Mouse (Mus musculus): ENCODE results near the gene Stard13. TPM values are rescaled to one million over a fixed set of nuclear protein-coding genes. Genes with fewer than 3 reads are reported as not detected.

Stard13 gene
- polyA plus RNA-seq, 1 experiment, result 1.4 TPM

DNA sequence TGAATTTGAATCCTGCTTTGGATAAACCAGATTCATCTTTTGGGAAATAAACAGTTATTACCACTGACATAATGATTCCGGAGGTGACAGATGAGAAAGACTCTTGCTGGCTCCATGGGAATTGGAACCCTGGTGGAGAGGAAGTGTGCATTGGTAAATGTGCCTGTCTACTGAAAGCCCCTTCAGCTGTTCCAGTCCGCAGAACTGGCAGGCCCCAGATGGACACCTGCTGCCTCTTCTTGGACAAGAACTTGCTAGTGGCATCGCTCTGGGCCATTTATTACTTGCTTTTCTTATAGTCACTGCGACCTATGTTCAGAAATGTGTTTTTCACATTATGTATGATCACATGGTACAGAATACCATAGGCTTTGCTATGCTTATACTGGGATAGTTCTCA is 3.2 kb downstream of the Stard13 start:
- Histone ChIP-seq H3K27me3 (ENCODE audit: control insufficient read depth, insufficient read depth, low read length) (peaks cover 8% of the 10 kb centered on the region), H3K36me3 (ENCODE audit: control insufficient read depth, insufficient read depth, low read length) (no peaks in the 10 kb centered on the region), H3K27ac (ENCODE audit: insufficient read depth, low read length) (no peak overlapping the region), H3K4me3 (ENCODE audit: extremely low read depth, insufficient read depth, insufficient read length) (no peak overlapping the region), H3K4me1 (ENCODE audit: control insufficient read depth, insufficient read depth, insufficient read length) (no peaks in the 10 kb centered on the region)
- DNase-seq (ENCODE audit: low read depth in 1 of 2, low spot score in 2 of 2), result no peak
- no peak for TF ChIP-seq POLR2A (IDR thresholded peaks at IDR 0.05; ENCODE audit: low read depth, low read length)
- 92% methylated on average over 4 of the region's 4 CpGs for WGBS

DNA sequence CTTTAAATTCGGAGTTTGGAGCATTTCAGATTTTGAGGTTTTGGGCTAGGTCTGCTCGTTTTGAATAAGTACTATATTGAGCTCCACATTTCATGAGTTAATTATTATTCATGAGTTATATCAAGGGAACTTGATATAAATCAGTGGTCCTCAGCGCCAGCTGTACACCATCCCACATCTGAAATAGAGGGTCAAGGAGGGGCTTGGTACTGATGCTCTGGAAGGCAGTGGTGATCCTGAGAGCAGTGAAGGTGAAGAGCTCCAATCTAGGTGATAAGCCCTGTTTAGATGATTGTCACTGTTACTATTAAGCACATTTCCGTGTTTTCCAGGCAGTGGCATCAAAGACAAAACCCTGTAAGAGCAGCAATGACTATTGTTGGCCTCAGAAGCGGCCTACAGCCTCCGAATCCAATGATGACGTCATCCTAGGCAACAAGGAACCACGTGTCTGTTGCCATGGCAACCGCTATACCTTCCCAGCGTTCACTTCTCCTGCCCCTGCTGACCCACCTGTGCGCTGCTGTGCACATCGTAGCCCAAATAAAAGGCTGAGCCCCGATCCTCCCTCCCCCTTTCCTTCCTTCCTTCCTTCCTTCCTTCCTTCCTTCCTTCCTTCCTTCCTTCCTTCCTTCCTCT is 5.2 kb downstream of the Stard13 start:
- 84% methylated on average over 13 of the region's 13 CpGs for WGBS
- peaks cover 4% of the 10 kb centered on the region for H3K27me3 ChIP-seq (ENCODE audit: control insufficient read depth, insufficient read depth, low read length)
- no peak for TF ChIP-seq POLR2A (IDR thresholded peaks at IDR 0.05; ENCODE audit: low read depth, low read length)
- TF ChIP-seq CTCF (IDR thresholded peaks at IDR 0.05; ENCODE audit: extremely low read depth, insufficient read depth, insufficient read length, insufficient replicate concordance), result no peak
- H3K36me3 ChIP-seq (ENCODE audit: control insufficient read depth, insufficient read depth, low read length), result no peaks in the 10 kb centered on the region
- no peak overlapping the region for H3K27ac ChIP-seq (ENCODE audit: insufficient read depth, low read length)
- H3K4me3 ChIP-seq (ENCODE audit: extremely low read depth, insufficient read depth, insufficient read length), result no peak overlapping the region
- no peak for DNase-seq (ENCODE audit: low read depth in 1 of 2, low spot score in 2 of 2)
- no peaks in the 10 kb centered on the region for H3K4me1 ChIP-seq (ENCODE audit: control insufficient read depth, insufficient read depth, insufficient read length)

DNA sequence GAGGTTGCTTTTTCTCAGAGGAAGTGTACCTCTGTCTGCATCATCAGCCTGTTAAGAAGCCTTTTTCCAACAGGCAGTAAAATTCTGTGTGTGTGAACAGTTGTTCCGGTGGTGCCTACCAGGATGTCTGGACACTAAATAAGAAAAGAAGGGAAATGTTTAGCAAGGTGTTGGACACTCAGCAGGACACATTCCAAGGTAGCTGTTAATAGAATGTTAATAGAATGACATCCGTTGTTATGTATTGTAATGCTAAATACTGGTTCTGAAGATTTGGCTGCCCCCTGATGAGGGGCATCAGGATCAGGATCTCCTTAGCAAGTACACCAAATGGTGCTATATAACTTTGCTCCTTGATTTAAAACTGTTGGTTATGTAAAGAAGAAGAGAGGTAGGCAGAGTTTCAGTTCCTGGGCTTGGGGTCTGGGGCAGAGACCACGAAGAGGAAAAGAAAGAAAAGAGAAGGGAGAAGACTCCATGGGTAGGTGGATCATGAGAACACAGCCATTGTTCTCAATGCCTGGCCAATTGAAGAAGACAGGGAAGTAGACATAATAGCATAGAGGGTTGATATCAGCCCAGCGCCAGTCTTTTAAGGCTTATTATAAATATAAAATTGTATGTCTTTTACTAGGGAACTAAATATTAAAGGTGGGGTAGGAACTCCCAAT is 9.8 kb downstream of the Stard13 start:
- WGBS, result 76% methylated on average over 4 of the region's 4 CpGs
- no peaks in the 10 kb centered on the region for H3K27me3 ChIP-seq (ENCODE audit: control insufficient read depth, insufficient read depth, low read length)
- H3K4me3 ChIP-seq (ENCODE audit: extremely low read depth, insufficient read depth, insufficient read length), result no peak overlapping the region
- H3K27ac ChIP-seq (ENCODE audit: insufficient read depth, low read length), result no peak overlapping the region
- no peak for TF ChIP-seq CTCF (IDR thresholded peaks at IDR 0.05; ENCODE audit: extremely low read depth, insufficient read depth, insufficient read length, insufficient replicate concordance)
- TF ChIP-seq POLR2A (IDR thresholded peaks at IDR 0.05; ENCODE audit: low read depth, low read length), result no peak
- H3K36me3 ChIP-seq (ENCODE audit: control insufficient read depth, insufficient read depth, low read length), result no peaks in the 10 kb centered on the region
- DNase-seq (ENCODE audit: low read depth in 1 of 2, low spot score in 2 of 2), result no peak
- H3K4me1 ChIP-seq (ENCODE audit: control insufficient read depth, insufficient read depth, insufficient read length), result no peaks in the 10 kb centered on the region

DNA sequence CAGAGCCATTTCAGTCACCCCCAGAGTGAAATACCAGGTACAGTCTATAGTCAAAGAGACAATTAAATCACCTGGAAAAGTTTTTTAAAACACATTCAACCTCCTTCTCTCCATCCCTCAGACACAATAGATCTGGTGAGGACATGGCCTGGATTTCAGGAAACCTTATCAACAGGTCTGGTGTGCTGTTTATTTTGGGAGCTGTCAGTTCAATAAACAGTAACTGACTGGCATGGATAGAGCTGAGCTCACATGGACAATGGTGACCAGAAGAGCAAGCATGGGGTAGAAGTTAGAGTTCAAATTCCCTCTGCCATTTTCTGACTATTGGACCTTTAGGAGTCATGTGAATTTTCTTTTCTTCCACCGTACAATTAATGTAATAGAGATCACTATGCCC is 10.8 kb downstream of the Stard13 start:
- no peak for DNase-seq (ENCODE audit: low read depth in 1 of 2, low spot score in 2 of 2)
- TF ChIP-seq CTCF (IDR thresholded peaks at IDR 0.05; ENCODE audit: extremely low read depth, insufficient read depth, insufficient read length, insufficient replicate concordance) (no peak), POLR2A (IDR thresholded peaks at IDR 0.05; ENCODE audit: low read depth, low read length) (no peak)
- Histone ChIP-seq H3K4me3 (ENCODE audit: extremely low read depth, insufficient read depth, insufficient read length) (no peak overlapping the region), H3K27me3 (ENCODE audit: control insufficient read depth, insufficient read depth, low read length) (no peaks in the 10 kb centered on the region), H3K36me3 (ENCODE audit: control insufficient read depth, insufficient read depth, low read length) (no peaks in the 10 kb centered on the region), H3K27ac (ENCODE audit: insufficient read depth, low read length) (no peak overlapping the region), H3K4me1 (ENCODE audit: control insufficient read depth, insufficient read depth, insufficient read length) (no peaks in the 10 kb centered on the region)
- 83% methylated on average over 1 of the region's 1 CpGs for WGBS

DNA sequence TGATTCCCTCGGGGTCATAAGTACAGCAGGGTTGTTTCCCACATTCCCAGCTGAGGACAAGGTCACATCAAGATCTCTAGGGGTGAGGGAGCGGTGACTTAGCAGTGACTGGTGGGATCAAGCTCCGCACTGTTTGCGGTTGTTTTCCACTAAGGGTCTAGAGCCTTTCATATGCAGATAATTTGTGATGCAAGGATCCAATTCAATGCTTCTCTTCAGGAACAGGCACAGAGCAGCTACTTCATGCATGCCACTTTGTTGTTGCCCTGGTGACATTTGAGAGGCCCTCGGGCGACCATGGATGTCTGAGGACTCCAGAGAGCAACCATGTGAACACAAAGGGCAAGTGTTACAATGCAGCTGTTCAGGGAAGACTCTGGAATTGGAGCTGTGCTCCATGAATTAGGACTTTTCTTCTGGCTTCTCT is 14.9 kb downstream of the Stard13 start:
- H3K27ac ChIP-seq (ENCODE audit: insufficient read depth, low read length), result no peak overlapping the region
- no peaks in the 10 kb centered on the region for H3K36me3 ChIP-seq (ENCODE audit: control insufficient read depth, insufficient read depth, low read length)
- no peaks in the 10 kb centered on the region for H3K27me3 ChIP-seq (ENCODE audit: control insufficient read depth, insufficient read depth, low read length)
- WGBS, result 86% methylated on average over 6 of the region's 6 CpGs
- H3K4me3 ChIP-seq (ENCODE audit: extremely low read depth, insufficient read depth, insufficient read length), result no peak overlapping the region
- DNase-seq (ENCODE audit: low read depth in 1 of 2, low spot score in 2 of 2), result no peak
- TF ChIP-seq POLR2A (IDR thresholded peaks at IDR 0.05; ENCODE audit: low read depth, low read length) (no peak), CTCF (IDR thresholded peaks at IDR 0.05; ENCODE audit: extremely low read depth, insufficient read depth, insufficient read length, insufficient replicate concordance) (no peak)
- H3K4me1 ChIP-seq (ENCODE audit: control insufficient read depth, insufficient read depth, insufficient read length), result no peaks in the 10 kb centered on the region

DNA sequence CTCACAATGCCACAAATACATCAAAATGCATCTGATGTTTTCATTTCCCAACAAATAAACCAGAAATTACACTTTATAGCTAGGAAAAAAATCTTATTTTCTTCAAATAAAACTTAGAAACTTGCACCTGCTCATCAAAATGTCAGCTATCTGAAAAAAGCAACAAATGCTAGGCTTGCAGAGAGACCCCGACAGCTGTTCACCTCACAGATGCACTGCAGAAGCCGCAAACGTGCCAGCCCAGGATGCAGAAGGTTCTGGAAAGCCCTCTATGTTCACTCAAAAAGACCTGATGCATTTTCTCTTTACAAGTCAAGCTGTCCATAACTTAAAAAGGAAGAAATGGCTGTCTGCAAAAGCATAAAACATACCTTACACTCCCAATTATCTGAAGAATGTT is 20.5 kb downstream of the Stard13 start:
- 76% methylated on average over 3 of the region's 3 CpGs for WGBS
- H3K36me3 ChIP-seq (ENCODE audit: control insufficient read depth, insufficient read depth, low read length), result no peaks in the 10 kb centered on the region
- TF ChIP-seq POLR2A (IDR thresholded peaks at IDR 0.05; ENCODE audit: low read depth, low read length) (no peak), CTCF (IDR thresholded peaks at IDR 0.05; ENCODE audit: extremely low read depth, insufficient read depth, insufficient read length, insufficient replicate concordance) (no peak)

DNA sequence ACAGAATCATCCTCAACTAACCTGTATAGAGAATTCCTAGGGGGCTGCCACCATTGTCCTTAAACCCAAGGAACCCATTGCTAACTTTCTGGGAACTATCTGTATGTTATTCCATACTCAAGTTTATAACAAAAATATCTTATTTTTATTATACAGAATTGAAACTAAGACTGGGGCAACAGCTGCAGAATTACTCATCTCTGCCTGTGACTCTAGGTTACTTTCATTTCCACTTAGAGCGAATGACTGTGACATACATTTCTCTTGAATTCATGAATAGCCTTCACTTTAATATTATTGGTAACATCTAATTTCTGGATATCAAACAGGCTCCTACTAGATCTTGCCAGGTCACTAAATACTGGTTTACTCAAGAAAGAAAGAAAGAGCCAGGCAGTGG is 22.8 kb downstream of the Stard13 start:
- H3K27me3 ChIP-seq (ENCODE audit: control insufficient read depth, insufficient read depth, low read length), result no peaks in the 10 kb centered on the region
- WGBS, result 40% methylated on average over 1 of the region's 1 CpGs
- TF ChIP-seq POLR2A (IDR thresholded peaks at IDR 0.05; ENCODE audit: low read depth, low read length) (no peak), CTCF (IDR thresholded peaks at IDR 0.05; ENCODE audit: extremely low read depth, insufficient read depth, insufficient read length, insufficient replicate concordance) (no peak)
- H3K36me3 ChIP-seq (ENCODE audit: control insufficient read depth, insufficient read depth, low read length), result no peaks in the 10 kb centered on the region
- H3K27ac ChIP-seq (ENCODE audit: insufficient read depth, low read length), result no peak overlapping the region
- no peak overlapping the region for H3K4me3 ChIP-seq (ENCODE audit: extremely low read depth, insufficient read depth, insufficient read length)
- no peak for DNase-seq (ENCODE audit: low read depth in 1 of 2, low spot score in 2 of 2)
- H3K4me1 ChIP-seq (ENCODE audit: control insufficient read depth, insufficient read depth, insufficient read length), result 0 out of 2 replicates have a peak, but pooled peaks cover 2% of the 10 kb centered on the region

More for the DNA sequence above, 20.5 kb downstream of the Stard13 start:
- no peaks in the 10 kb centered on the region for H3K27me3 ChIP-seq (ENCODE audit: control insufficient read depth, insufficient read depth, low read length)
- DNase-seq (ENCODE audit: low read depth in 1 of 2, low spot score in 2 of 2), result no peak
- H3K4me1 ChIP-seq (ENCODE audit: control insufficient read depth, insufficient read depth, insufficient read length), result 0 out of 2 replicates have a peak, but pooled peaks cover 2% of the 10 kb centered on the region
- no peak overlapping the region for H3K27ac ChIP-seq (ENCODE audit: insufficient read depth, low read length)
- H3K4me3 ChIP-seq (ENCODE audit: extremely low read depth, insufficient read depth, insufficient read length), result no peak overlapping the region
